Mouse (Mus musculus): ENCODE measurements around the gene Ano2. TPM values are rescaled to one million over a fixed set of nuclear protein-coding genes. Genes with fewer than 3 reads are reported as not detected.

Gene Ano2
- polyA plus RNA-seq, 1 experiment = 0.66 TPM

DNA sequence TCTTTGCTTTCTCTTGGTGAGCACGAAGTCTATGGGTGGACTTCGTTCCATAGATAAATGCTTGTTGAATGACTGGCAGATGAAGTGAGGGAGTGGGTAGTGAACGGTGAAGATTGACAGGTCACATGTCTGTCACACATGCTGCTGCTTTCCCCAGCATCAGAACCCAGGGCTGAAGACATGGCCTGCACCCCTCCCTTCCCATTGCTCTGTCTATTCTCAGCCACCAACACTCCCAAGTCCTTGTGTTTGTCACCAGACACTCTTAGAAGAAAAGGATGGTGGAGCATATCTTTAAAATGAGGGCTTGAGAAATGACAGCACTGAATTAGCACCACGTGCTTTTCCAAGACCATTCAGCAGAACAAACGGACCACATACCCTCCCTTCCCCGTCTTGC lies 316.4 kb downstream of the Ano2 start:
- H3K4me3 ChIP-seq (ENCODE audit: low read depth, low read length) = no peak overlapping the region
- H3K27ac ChIP-seq (ENCODE audit: insufficient read depth, low read depth, low read length) = no peak overlapping the region
- WGBS = 70% methylated on average over 6 of the region's 6 CpGs
- TF ChIP-seq POLR2A (IDR thresholded peaks at IDR 0.05; ENCODE audit: low read depth, low read length) = no peak
- TF ChIP-seq CTCF (IDR thresholded peaks at IDR 0.05; ENCODE audit: extremely low read depth, insufficient read length, insufficient replicate concordance, low read depth, low read length) = no peak
- no peaks in the 10 kb centered on the region for H3K36me3 ChIP-seq (ENCODE audit: control insufficient read depth, insufficient read depth, low read length)
- no peaks in the 10 kb centered on the region for H3K27me3 ChIP-seq (ENCODE audit: control insufficient read depth, insufficient read depth, low read length)
- no peaks in the 10 kb centered on the region for H3K4me1 ChIP-seq (ENCODE audit: control insufficient read depth, insufficient read depth, insufficient read length, low read length)

DNA sequence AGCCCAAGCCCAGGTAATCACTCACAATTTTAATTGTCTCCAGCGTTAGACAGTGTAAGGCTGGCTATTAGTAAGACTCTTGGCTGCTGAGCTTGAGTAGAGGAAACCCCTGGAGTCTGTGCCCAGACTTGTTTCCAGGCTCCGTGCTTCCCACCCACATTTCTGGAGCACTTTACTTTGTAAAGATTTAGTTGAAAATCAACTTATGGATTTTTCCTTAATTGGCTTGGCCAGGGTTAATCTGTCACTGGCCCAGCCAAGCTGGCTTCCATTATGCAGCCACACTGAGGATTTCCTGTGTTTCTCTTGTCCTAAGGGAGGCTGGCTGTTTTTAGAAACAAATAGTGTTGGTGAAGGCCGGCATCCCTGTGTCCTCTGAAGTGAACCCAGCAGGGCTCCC lies 318.9 kb downstream of the Ano2 start:
- H3K27me3 ChIP-seq (ENCODE audit: control insufficient read depth, insufficient read depth, low read length) = no peaks in the 10 kb centered on the region
- H3K4me1 ChIP-seq (ENCODE audit: control insufficient read depth, insufficient read depth, insufficient read length, low read length) = no peaks in the 10 kb centered on the region
- TF ChIP-seq POLR2A (IDR thresholded peaks at IDR 0.05; ENCODE audit: low read depth, low read length) = no peak
- TF ChIP-seq CTCF (IDR thresholded peaks at IDR 0.05; ENCODE audit: extremely low read depth, insufficient read length, insufficient replicate concordance, low read depth, low read length) = no peak
- H3K27ac ChIP-seq (ENCODE audit: insufficient read depth, low read depth, low read length) = no peak overlapping the region
- 33% methylated on average over 3 of the region's 3 CpGs for WGBS
- no peaks in the 10 kb centered on the region for H3K36me3 ChIP-seq (ENCODE audit: control insufficient read depth, insufficient read depth, low read length)
- H3K4me3 ChIP-seq (ENCODE audit: low read depth, low read length) = no peak overlapping the region

DNA sequence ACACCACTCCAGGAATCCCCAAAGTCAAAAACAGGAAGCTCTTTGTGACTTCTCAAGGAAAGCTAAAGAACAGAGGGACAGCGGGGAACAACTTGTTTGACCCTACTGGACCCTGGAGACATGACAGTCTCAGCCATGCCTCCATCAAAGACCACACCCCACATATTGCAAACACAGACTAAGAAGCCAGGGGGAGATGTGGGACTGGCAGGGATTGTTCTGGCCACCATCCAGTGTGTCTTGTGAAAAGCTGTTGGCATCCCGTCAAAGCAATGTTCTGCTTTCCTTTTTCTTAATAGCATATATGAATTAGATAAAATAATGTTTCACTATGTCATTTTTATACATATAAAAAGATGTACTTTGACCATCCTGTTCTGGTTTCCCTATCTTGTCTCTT lies 326.8 kb downstream of the Ano2 start:
- Histone ChIP-seq H3K27ac (ENCODE audit: insufficient read depth, low read depth, low read length) (no peak overlapping the region), H3K4me3 (ENCODE audit: low read depth, low read length) (no peak overlapping the region), H3K36me3 (ENCODE audit: control insufficient read depth, insufficient read depth, low read length) (no peaks in the 10 kb centered on the region), H3K27me3 (ENCODE audit: control insufficient read depth, insufficient read depth, low read length) (no peaks in the 10 kb centered on the region), H3K4me1 (ENCODE audit: control insufficient read depth, insufficient read depth, insufficient read length, low read length) (no peaks in the 10 kb centered on the region)
- whole genome bisulfite sequencing = 90% methylated on average over 2 of the region's 2 CpGs
- no peak for TF ChIP-seq CTCF (IDR thresholded peaks at IDR 0.05; ENCODE audit: extremely low read depth, insufficient read length, insufficient replicate concordance, low read depth, low read length)
- TF ChIP-seq POLR2A (IDR thresholded peaks at IDR 0.05; ENCODE audit: low read depth, low read length) = no peak

DNA sequence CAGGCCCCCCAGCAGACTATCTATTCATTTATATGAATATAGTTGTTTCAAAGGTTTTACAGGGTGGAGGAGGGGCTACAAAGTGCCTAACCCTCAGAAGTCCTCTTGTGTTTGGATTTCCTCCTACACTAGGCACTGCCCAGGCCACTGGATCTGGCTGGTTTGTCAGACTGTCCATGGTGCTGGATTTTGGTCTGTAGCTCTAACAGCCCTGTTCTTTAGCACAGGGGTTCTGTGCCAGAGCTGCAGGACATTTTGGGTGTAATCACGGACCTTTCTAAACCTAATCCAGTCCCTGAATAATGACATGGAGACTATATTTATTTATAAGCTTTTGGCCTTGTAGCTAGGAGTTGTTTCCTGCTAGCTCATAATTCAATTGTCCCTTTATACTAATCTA lies 328.2 kb downstream of the Ano2 start:
- H3K27me3 ChIP-seq (ENCODE audit: control insufficient read depth, insufficient read depth, low read length) = no peaks in the 10 kb centered on the region
- H3K4me3 ChIP-seq (ENCODE audit: low read depth, low read length) = no peak overlapping the region
- H3K4me1 ChIP-seq (ENCODE audit: control insufficient read depth, insufficient read depth, insufficient read length, low read length) = no peaks in the 10 kb centered on the region
- no peak overlapping the region for H3K27ac ChIP-seq (ENCODE audit: insufficient read depth, low read depth, low read length)
- TF ChIP-seq CTCF (IDR thresholded peaks at IDR 0.05; ENCODE audit: extremely low read depth, insufficient read length, insufficient replicate concordance, low read depth, low read length) = no peak
- no peak for TF ChIP-seq POLR2A (IDR thresholded peaks at IDR 0.05; ENCODE audit: low read depth, low read length)
- 75% methylated on average over 1 of the region's 1 CpGs for WGBS
- no peaks in the 10 kb centered on the region for H3K36me3 ChIP-seq (ENCODE audit: control insufficient read depth, insufficient read depth, low read length)

DNA sequence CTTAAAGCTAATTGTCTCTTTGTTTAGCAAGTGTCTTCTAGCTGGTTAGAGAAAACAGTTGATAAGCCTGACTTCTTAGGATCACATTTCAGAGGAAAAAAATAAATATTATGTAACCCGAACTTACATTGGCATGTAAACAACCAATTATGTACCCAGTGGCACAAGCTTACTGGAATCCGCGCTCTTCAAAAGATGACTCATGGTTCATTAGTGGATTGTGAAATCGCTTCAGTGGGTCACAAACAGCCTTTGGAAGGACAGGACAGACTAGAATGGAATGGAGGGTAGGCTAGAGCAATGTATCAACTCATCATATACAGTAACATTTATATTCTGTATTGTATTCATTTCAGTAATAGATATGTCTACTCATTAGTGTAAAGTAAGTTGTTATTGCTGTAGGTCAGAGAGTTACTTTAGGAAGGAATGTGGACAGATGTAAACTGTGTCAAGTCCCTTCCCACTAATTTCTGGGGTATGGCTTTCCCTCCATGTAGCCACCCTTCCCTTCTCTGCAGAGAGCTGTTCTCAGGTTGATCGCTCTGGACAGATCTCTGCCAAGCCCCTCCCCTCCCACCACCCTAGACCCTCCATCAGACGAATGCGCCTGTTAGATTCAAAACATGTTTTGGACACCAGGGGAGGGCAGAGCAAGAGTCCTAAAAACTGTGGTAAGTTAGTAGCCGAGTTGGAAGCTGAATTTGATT lies 343.6 kb downstream of the Ano2 start:
- WGBS = 43% methylated on average over 8 of the region's 8 CpGs
- no peaks in the 10 kb centered on the region for H3K36me3 ChIP-seq (ENCODE audit: control insufficient read depth, insufficient read depth, low read length)
- no peak overlapping the region for H3K27ac ChIP-seq (ENCODE audit: insufficient read depth, low read depth, low read length)
- no peaks in the 10 kb centered on the region for H3K27me3 ChIP-seq (ENCODE audit: control insufficient read depth, insufficient read depth, low read length)
- no peaks in the 10 kb centered on the region for H3K4me1 ChIP-seq (ENCODE audit: control insufficient read depth, insufficient read depth, insufficient read length, low read length)
- TF ChIP-seq POLR2A (IDR thresholded peaks at IDR 0.05; ENCODE audit: low read depth, low read length) = no peak
- no peak for TF ChIP-seq CTCF (IDR thresholded peaks at IDR 0.05; ENCODE audit: extremely low read depth, insufficient read length, insufficient replicate concordance, low read depth, low read length)
- H3K4me3 ChIP-seq (ENCODE audit: low read depth, low read length) = no peak overlapping the region

DNA sequence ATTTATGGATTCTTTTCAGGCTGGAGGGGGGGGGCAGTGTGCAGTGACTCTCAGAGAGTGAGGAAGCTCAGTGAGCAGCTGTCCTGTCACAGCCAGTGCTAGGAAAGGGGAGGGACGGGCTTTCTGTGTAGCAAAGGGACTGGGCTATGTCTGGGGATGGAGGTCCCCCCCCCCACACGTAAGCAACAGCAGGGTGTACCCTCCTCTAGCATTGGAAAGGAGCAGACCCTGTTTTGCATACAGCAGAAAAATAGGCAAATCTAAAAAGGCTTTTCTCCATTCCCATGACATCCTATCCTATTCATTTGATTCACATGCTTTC lies 344.1 kb downstream of the Ano2 start:
- Histone ChIP-seq H3K4me1 (ENCODE audit: control insufficient read depth, insufficient read depth, insufficient read length, low read length) (no peaks in the 10 kb centered on the region), H3K27me3 (ENCODE audit: control insufficient read depth, insufficient read depth, low read length) (no peaks in the 10 kb centered on the region), H3K4me3 (ENCODE audit: low read depth, low read length) (no peak overlapping the region), H3K27ac (ENCODE audit: insufficient read depth, low read depth, low read length) (no peak overlapping the region), H3K36me3 (ENCODE audit: control insufficient read depth, insufficient read depth, low read length) (no peaks in the 10 kb centered on the region)
- TF ChIP-seq POLR2A (IDR thresholded peaks at IDR 0.05; ENCODE audit: low read depth, low read length) = no peak
- no peak for TF ChIP-seq CTCF (IDR thresholded peaks at IDR 0.05; ENCODE audit: extremely low read depth, insufficient read length, insufficient replicate concordance, low read depth, low read length)
- WGBS = 39% methylated on average over 2 of the region's 2 CpGs

DNA sequence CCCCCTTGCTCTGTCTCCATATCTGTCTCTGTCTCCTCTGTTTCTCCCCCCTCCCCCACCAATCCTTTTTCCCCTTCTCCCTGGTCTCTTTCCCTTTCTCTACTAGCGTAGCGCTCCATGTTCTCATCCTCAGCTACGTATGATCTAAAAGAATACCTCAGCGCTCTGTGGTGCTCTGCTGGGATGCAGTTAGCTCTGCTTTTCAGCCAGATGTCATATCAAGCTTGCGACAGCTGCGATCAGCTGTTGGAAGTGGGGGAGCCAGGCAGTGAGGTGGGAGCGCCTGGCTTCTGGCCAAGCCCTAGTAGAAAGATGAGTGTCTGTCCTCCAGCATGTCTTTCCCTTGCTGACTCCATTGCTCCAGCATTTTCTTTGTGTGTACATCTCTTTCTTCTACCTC lies 344.5 kb downstream of the Ano2 start:
- no peak overlapping the region for H3K4me3 ChIP-seq (ENCODE audit: low read depth, low read length)
- no peaks in the 10 kb centered on the region for H3K36me3 ChIP-seq (ENCODE audit: control insufficient read depth, insufficient read depth, low read length)
- no peak overlapping the region for H3K27ac ChIP-seq (ENCODE audit: insufficient read depth, low read depth, low read length)
- H3K4me1 ChIP-seq (ENCODE audit: control insufficient read depth, insufficient read depth, insufficient read length, low read length) = no peaks in the 10 kb centered on the region
- H3K27me3 ChIP-seq (ENCODE audit: control insufficient read depth, insufficient read depth, low read length) = no peaks in the 10 kb centered on the region
- WGBS = 74% methylated on average over 7 of the region's 7 CpGs
- TF ChIP-seq POLR2A (IDR thresholded peaks at IDR 0.05; ENCODE audit: low read depth, low read length) (no peak), CTCF (IDR thresholded peaks at IDR 0.05; ENCODE audit: extremely low read depth, insufficient read length, insufficient replicate concordance, low read depth, low read length) (no peak)
